Mouse (Mus musculus) inflammation-experienced regulatory T-cells, adult 6 months (primary cell): ENCODE measurements around the gene Gnao1. TPM values are rescaled to one million over a fixed set of nuclear protein-coding genes. Genes with fewer than 3 reads are reported as not detected.
A peak's percentile ranks its signal among the peaks of the same experiment; 100 is the strongest.

Experiments
- ATAC-seq: one replicate; pipeline ENCODE4 v1.8.0; 2017
- polyA plus RNA-seq, 3 experiments: library from polyadenylated mRNA; unstranded; fragments of 100-300 nt; shearing (Covaris generic); gene quantifications; one replicate each; pipeline ENCODE4 v1.2.1; 2017

Gene Gnao1
- polyA plus RNA-seq, 3 experiments from 2014 or later, result 0.41 TPM; not detected in 2

GRCm38 (mm10) chr8:93952511-93952910, 142.7 kb downstream of the Gnao1 start:
- ATAC-seq, result no peak

- ATAC-seq, result no peak
Measured at GRCm38 (mm10) chr8:93958402-93958801, 148.6 kb downstream of the Gnao1 start.

GRCm38 (mm10) chr8:93960909-93961308, 151.1 kb downstream of the Gnao1 start:
- ATAC-seq, result no peak

GRCm38 (mm10) chr8:93968293-93968692, 158.5 kb downstream of the Gnao1 start:
- ATAC-seq, result no peak

GRCm38 (mm10) chr8:93969626-93970340, 160.0 kb downstream of the Gnao1 start:
- ATAC-seq, result no peak

GRCm38 (mm10) chr8:93971451-93971850, 161.7 kb downstream of the Gnao1 start:
- no peak for ATAC-seq

- no peak for ATAC-seq
Measured at GRCm38 (mm10) chr8:93972211-93972610, 162.4 kb downstream of the Gnao1 start.

GRCm38 (mm10) chr8:93972971-93973734, 163.4 kb downstream of the Gnao1 start:
- no peak for ATAC-seq

- no peak for ATAC-seq
Measured at GRCm38 (mm10) chr8:93973831-93974375, 164.1 kb downstream of the Gnao1 start.

GRCm38 (mm10) chr8:93974602-93975186, 164.9 kb downstream of the Gnao1 start:
- ATAC-seq, result no peak

GRCm38 (mm10) chr8:93975358-93975757, 165.6 kb downstream of the Gnao1 start:
- ATAC-seq, result no peak

GRCm38 (mm10) chr8:93976446-93977211, 166.9 kb downstream of the Gnao1 start:
- ATAC-seq, result no peak

- ATAC-seq, result no peak
Measured at GRCm38 (mm10) chr8:93980141-93980540, 170.4 kb downstream of the Gnao1 start.

- no peak for ATAC-seq
Measured at GRCm38 (mm10) chr8:93981679-93982215, 172.0 kb downstream of the Gnao1 start.

GRCm38 (mm10) chr8:93983827-93984226, 174.1 kb downstream of the Gnao1 start:
- ATAC-seq, result no peak

- no peak for ATAC-seq
Measured at GRCm38 (mm10) chr8:93984731-93985130, 175.0 kb downstream of the Gnao1 start.

GRCm38 (mm10) chr8:93989739-93990138, 180.0 kb downstream of the Gnao1 start:
- no peak for ATAC-seq

GRCm38 (mm10) chr8:93998961-93999360, 189.2 kb downstream of the Gnao1 start:
- ATAC-seq, result no peak

- ATAC-seq, result no peak
Measured at GRCm38 (mm10) chr8:94004139-94004538, 194.4 kb downstream of the Gnao1 start.

GRCm38 (mm10) chr8:94009243-94009845, 199.6 kb downstream of the Gnao1 start:
- no peak for ATAC-seq

- ATAC-seq, result peak; percentile 27
Measured at GRCm38 (mm10) chr8:94010101-94010705, 200.4 kb downstream of the Gnao1 start.
